Mouse (Mus musculus): ENCODE measurements around the gene 4930469K13Rik.

Gene 4930469K13Rik

GRCm38 (mm10) chr11:34079542-34080464 lies 18.6 kb downstream of the 4930469K13Rik start:
- WGBS: 58% methylated on average over 6 of the region's 6 CpGs

- 89% methylated on average over 7 of the region's 7 CpGs for WGBS
Measured at GRCm38 (mm10) chr11:34078581-34078980, 19.8 kb downstream of the 4930469K13Rik start.

- WGBS: 80% methylated on average over 2 of the region's 2 CpGs
Measured at GRCm38 (mm10) chr11:34077870-34078269, 20.5 kb downstream of the 4930469K13Rik start.

- WGBS: 20% methylated on average over 15 of the region's 15 CpGs
Measured at GRCm38 (mm10) chr11:34073776-34074175, 24.6 kb downstream of the 4930469K13Rik start.

GRCm38 (mm10) chr11:34072309-34072708 lies 26.0 kb downstream of the 4930469K13Rik start:
- WGBS: 83% methylated on average over 4 of the region's 4 CpGs

GRCm38 (mm10) chr11:34063702-34064485 lies 34.5 kb downstream of the 4930469K13Rik start:
- 76% methylated on average over 5 of the region's 5 CpGs for WGBS

- WGBS: 80% methylated on average over 2 of the region's 2 CpGs
Measured at GRCm38 (mm10) chr11:34063257-34063656, 35.1 kb downstream of the 4930469K13Rik start.

GRCm38 (mm10) chr11:34061740-34062139 lies 36.6 kb downstream of the 4930469K13Rik start:
- WGBS: 81% methylated on average over 6 of the region's 6 CpGs

GRCm38 (mm10) chr11:34058960-34059359 lies 39.4 kb downstream of the 4930469K13Rik start:
- 88% methylated on average over 6 of the region's 6 CpGs for WGBS

GRCm38 (mm10) chr11:34056715-34057114 lies 41.6 kb downstream of the 4930469K13Rik start:
- WGBS: 95% methylated on average over 1 of the region's 1 CpGs

GRCm38 (mm10) chr11:34054031-34054727 lies 44.2 kb downstream of the 4930469K13Rik start:
- WGBS: 71% methylated on average over 7 of the region's 7 CpGs

GRCm38 (mm10) chr11:34053031-34053818 lies 45.1 kb downstream of the 4930469K13Rik start:
- 84% methylated on average over 6 of the region's 6 CpGs for WGBS

- 84% methylated on average over 2 of the region's 2 CpGs for WGBS
Measured at GRCm38 (mm10) chr11:34050643-34051042, 47.7 kb downstream of the 4930469K13Rik start.

- WGBS: 85% methylated on average over 1 of the region's 1 CpGs
Measured at GRCm38 (mm10) chr11:34050063-34050462, 48.3 kb downstream of the 4930469K13Rik start.

- 96% methylated on average over 1 of the region's 1 CpGs for WGBS
Measured at GRCm38 (mm10) chr11:34049125-34049379, 49.3 kb downstream of the 4930469K13Rik start.

GRCm38 (mm10) chr11:34048375-34049124 lies 49.8 kb downstream of the 4930469K13Rik start:
- WGBS: 89% methylated on average over 8 of the region's 8 CpGs

- WGBS: 87% methylated on average over 5 of the region's 5 CpGs
Measured at GRCm38 (mm10) chr11:34047542-34047937, 50.8 kb downstream of the 4930469K13Rik start.

GRCm38 (mm10) chr11:34046767-34047541 lies 51.4 kb downstream of the 4930469K13Rik start, which contains the start of gene Lcp2:
TSS of gene Lcp2 (plus strand) at chr11:34046920.
- 70% methylated on average over 6 of the region's 6 CpGs for whole genome bisulfite sequencing

GRCm38 (mm10) chr11:34042808-34043207 lies 55.5 kb downstream of the 4930469K13Rik start:
- WGBS: 79% methylated on average over 1 of the region's 1 CpGs

- 59% methylated on average over 5 of the region's 5 CpGs for WGBS
Measured at GRCm38 (mm10) chr11:34040061-34040460, 58.3 kb downstream of the 4930469K13Rik start.
